Mouse (Mus musculus) ES-E14 (cell line): ENCODE measurements around the gene Saxo1. TPM values are rescaled to one million over a fixed set of nuclear protein-coding genes. Genes with fewer than 3 reads are reported as not detected.

Experiments
- DNase-seq: peaks from one replicate; pipeline ENCODE4 v3.0.0-alpha.2; 2013; ENCODE audit warnings: low read depth, low spot score
- H3K27ac ChIP-seq: 2 replicates; pipeline ENCODE4 v1.5.1; 2012; ENCODE audit warnings: low read depth, mild to moderate bottlenecking, low read length, moderate library complexity, mixed read lengths; ENCODE audit not compliant: poor library complexity, insufficient read depth, severe bottlenecking
- H3K36me3 ChIP-seq: 2 replicates; pipeline ENCODE4 v1.6.1; 2012; ENCODE audit warnings: mild to moderate bottlenecking, low read length, moderate library complexity, mixed read lengths; ENCODE audit not compliant: control insufficient read depth, poor library complexity, insufficient read depth, severe bottlenecking
- H3K4me1 ChIP-seq, 2 experiments: fragments of 150-350 bp in 1 of 2; sonication (generic) in 1 of 2; 2 replicates each; pipeline ENCODE4 v1.6.1; 2012; ENCODE audit warnings: low read length in 2 of 2, mild to moderate bottlenecking in 1 of 2, mixed read lengths in 1 of 2; ENCODE audit not compliant: control insufficient read depth in 2 of 2, insufficient read depth in 2 of 2, poor library complexity in 1 of 2
- H3K4me3 ChIP-seq, 2 experiments: fragments of 150-350 bp in 1 of 2; sonication (generic) in 1 of 2; 2 replicates each; pipeline ENCODE4 v1.5.1; 2012; ENCODE audit warnings: low read length in 2 of 2, low read depth in 1 of 2, mild to moderate bottlenecking in 1 of 2, mixed read lengths in 1 of 2; ENCODE audit not compliant: insufficient read depth in 1 of 2, poor library complexity in 1 of 2, severe bottlenecking in 1 of 2
- H3K9ac ChIP-seq: 2 replicates; pipeline ENCODE4 v1.6.1; 2012; ENCODE audit warnings: low read depth, mild to moderate bottlenecking, low read length, mixed read lengths; ENCODE audit not compliant: poor library complexity, insufficient read depth, severe bottlenecking
- H3K9me3 ChIP-seq: fragments of 150-350 bp; sonication (generic); 2 replicates; pipeline ENCODE4 v1.6.1; 2012; ENCODE audit warnings: low read depth, mild to moderate bottlenecking, low read length; ENCODE audit not compliant: control insufficient read depth, insufficient read depth
- CHD2 ChIP-seq: IDR thresholded peaks from 2 replicates; pipeline ENCODE4 v1.6.1; 2014; ENCODE audit warnings: mild to moderate bottlenecking, low read depth, low read length, inconsistent platforms
- HCFC1 ChIP-seq: IDR thresholded peaks from 2 replicates; pipeline ENCODE4 v1.6.1; 2012; ENCODE audit warnings: low read length, inconsistent platforms, borderline replicate concordance; ENCODE audit not compliant: insufficient read depth
- MAFK ChIP-seq: IDR thresholded peaks from 2 replicates; pipeline ENCODE4 v1.6.1; 2014; ENCODE audit warnings: mild to moderate bottlenecking, low read depth, low read length, inconsistent platforms; ENCODE audit not compliant: insufficient read depth
- ZC3H11A ChIP-seq: IDR thresholded peaks from 2 replicates; pipeline ENCODE4 v1.6.1; 2012; ENCODE audit warnings: low read depth, mild to moderate bottlenecking, inconsistent platforms, low read length, borderline replicate concordance
- ZNF384 ChIP-seq: IDR thresholded peaks from 2 replicates; pipeline ENCODE4 v1.6.1; 2012; ENCODE audit warnings: low read depth, low read length, inconsistent platforms
- in situ Hi-C, 2 experiments: fragments of 600-800 bp; cut with MboI; formaldehyde crosslinking; loops; one replicate each; pipeline ENCODE4 v1.15.1; 2025; ENCODE audit warnings: low sequenced_read_pairs in 2 of 2, inconsistent platforms in 1 of 2; ENCODE audit not compliant: unreplicated experiment in 2 of 2
- total RNA-seq: library from RNA; depleted of rRNA; stranded (reverse); fragments of 300-350 nt; gene quantifications from 2 replicates; pipeline ENCODE4 v1.2.3, GENCODE M21; 2012

The Saxo1 gene
- total RNA-seq, 1 experiment = 0.31 TPM

- no peaks in the 10 kb centered on the region for H3K4me1 ChIP-seq
- peak overlapping the region; percentile 97 for H3K9ac ChIP-seq
- peak overlapping the region; percentile 68 to 89 for H3K4me3 ChIP-seq
- TF ChIP-seq CHD2 (no peak), HCFC1 (no peak), ZNF384 (no peak)
- in situ Hi-C loops = no loop called here
- H3K27ac ChIP-seq = no peak overlapping the region
- no peaks in the 10 kb centered on the region for H3K9me3 ChIP-seq
- DNase-seq = no peak
- no peaks in the 10 kb centered on the region; the same call in 1 of the 2 replicates for H3K36me3 ChIP-seq
Observed at GRCm38 (mm10) chr4:86576630-86577225, 18.6 kb upstream of the Saxo1 start.

DNA sequence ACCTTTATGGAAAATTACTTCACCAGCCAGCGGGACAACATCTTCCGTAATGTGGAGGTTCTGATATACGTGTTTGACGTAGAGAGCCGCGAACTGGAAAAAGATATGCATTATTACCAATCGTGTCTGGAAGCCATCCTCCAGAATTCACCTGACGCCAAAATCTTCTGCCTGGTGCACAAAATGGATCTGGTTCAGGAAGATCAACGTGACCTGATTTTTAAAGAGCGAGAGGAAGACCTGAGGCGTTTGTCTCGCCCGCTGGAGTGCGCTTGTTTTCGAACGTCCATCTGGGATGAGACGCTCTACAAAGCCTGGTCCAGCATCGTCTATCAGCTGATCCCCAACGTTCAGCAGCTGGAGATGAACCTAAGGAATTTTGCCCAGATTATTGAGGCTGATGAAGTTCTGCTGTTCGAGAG is 18.0 kb upstream of the Saxo1 start:
- Histone ChIP-seq H3K4me1 (no peaks in the 10 kb centered on the region), H3K9ac (peak overlapping the region; percentile 97), H3K36me3 (no peaks in the 10 kb centered on the region), H3K4me3 (peak overlapping the region; percentile 68 to 89), H3K27ac (peak overlapping the region; percentile 77), H3K9me3 (no peaks in the 10 kb centered on the region)
- DNase-seq = no peak
- no peak for TF ChIP-seq HCFC1
- peak; percentile 10; the same call in 1 of the 2 replicates for TF ChIP-seq CHD2
- in situ Hi-C loops = no loop called here

- no peaks in the 10 kb centered on the region for H3K36me3 ChIP-seq
- DNase-seq = peak; percentile 88
- in situ Hi-C loops = no loop called here
- no peaks in the 10 kb centered on the region for H3K9me3 ChIP-seq
- H3K9ac ChIP-seq = peak within 1 kb of the TSS; percentile 97
- peak within 1 kb of the TSS; percentile 68 to 89 for H3K4me3 ChIP-seq
- TF ChIP-seq MAFK (no peak), ZNF384 (no peak), HCFC1 (peak; percentile 66; the same call in 1 of the 2 replicates), ZC3H11A (peak; percentile 25; the same call in 1 of the 2 replicates), CHD2 (peak; percentile 99)
- no peaks in the 10 kb centered on the region for H3K4me1 ChIP-seq
- H3K27ac ChIP-seq = peak within 1 kb of the TSS; percentile 77
Observed at GRCm38 (mm10) chr4:86575283-86575983, 17.3 kb upstream of the Saxo1 start, which contains the start of gene Rraga. Gene Rraga, plus strand, starts transcription at chr4:86575668.

DNA sequence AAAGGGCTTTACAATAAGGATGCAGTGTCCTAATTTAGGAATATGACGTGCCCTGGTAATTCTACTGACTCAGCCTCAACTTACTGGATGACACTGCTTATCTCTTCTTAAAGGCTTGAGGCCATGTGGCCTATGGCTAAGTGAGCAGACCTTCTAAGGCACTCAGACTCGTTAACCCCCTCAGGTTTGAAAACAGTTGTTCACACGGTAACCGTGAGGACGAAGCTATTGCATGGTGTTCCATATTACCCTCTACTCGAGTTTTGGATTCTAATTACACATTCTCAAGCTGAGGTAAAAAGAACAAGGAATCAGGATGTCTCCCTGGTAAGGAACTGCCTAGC is 16.8 kb upstream of the Saxo1 start:
- no peak for DNase-seq
- in situ Hi-C loops = no loop called here
- no peaks in the 10 kb centered on the region for H3K4me1 ChIP-seq

DNA sequence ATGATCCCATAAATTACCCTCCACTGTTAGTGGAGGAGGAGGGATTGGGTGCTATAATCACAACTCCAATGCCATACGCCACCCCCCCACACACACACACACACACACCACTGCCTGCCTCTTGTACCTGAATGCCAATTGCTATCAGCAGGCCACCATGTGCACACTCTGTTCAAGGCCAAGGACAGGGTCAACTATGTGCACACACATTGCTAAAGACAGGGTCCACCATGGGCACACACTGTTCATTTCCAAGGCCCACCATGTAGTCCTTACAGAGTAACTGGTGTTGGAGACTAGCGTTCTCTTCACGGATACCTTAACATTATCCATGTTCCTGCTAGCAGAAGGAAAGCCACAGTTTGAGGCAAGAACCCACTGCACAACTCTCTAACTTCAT is 2.9 kb upstream of the Saxo1 start:
- Histone ChIP-seq H3K4me3 (no peak overlapping the region), H3K36me3 (no peaks in the 10 kb centered on the region), H3K4me1 (no peaks in the 10 kb centered on the region), H3K9ac (no peak overlapping the region), H3K9me3 (no peaks in the 10 kb centered on the region), H3K27ac (no peak overlapping the region)
- TF ChIP-seq CHD2 (no peak), HCFC1 (no peak), MAFK (no peak), ZNF384 (no peak), ZC3H11A (no peak)
- DNase-seq = no peak
- in situ Hi-C loops = no loop called here

More for the DNA sequence above, 16.8 kb upstream of the Saxo1 start:
- H3K9me3 ChIP-seq = no peaks in the 10 kb centered on the region
- TF ChIP-seq ZNF384 (no peak), MAFK (0 out of 2 replicates have a peak, but pooled peaks have one; percentile 6)
- H3K4me3 ChIP-seq = peak overlapping the region; percentile 67 to 89
- peak overlapping the region; percentile 71; the same call in 1 of the 2 replicates for H3K27ac ChIP-seq
- H3K9ac ChIP-seq = peak overlapping the region; percentile 77
- H3K36me3 ChIP-seq = no peaks in the 10 kb centered on the region
